Mouse (Mus musculus) forebrain, embryonic 12.5 days (tissue): ENCODE data around the gene Col17a1. TPM values are rescaled to one million over a fixed set of nuclear protein-coding genes. Genes with fewer than 3 reads are reported as not detected.

Experiments used
- ATAC-seq: fragments of 200-750 bp; cut with Nextera tagmentation; 2 replicates; pipeline ENCODE4 v1.8.0; 2017; ENCODE audit warnings: moderate TSS enrichment; ENCODE audit not compliant: low FRiP score
- H3K27ac ChIP-seq: fragments of 300-500 bp; sonication (generic); 2 replicates; pipeline ENCODE4 v1.5.1; 2016; ENCODE audit warnings: mild to moderate bottlenecking
- H3K27me3 ChIP-seq: fragments of 300-500 bp; sonication (generic); 2 replicates; pipeline ENCODE4 v1.6.1; 2016; ENCODE audit warnings: mild to moderate bottlenecking
- H3K36me3 ChIP-seq: fragments of 300-500 bp; sonication (generic); replicated peaks from 2 replicates; pipeline ENCODE4 v1.6.1; 2016; ENCODE audit warnings: mild to moderate bottlenecking
- H3K4me1 ChIP-seq: fragments of 300-500 bp; sonication (generic); 2 replicates; pipeline ENCODE4 v1.6.1; 2016
- H3K4me2 ChIP-seq: fragments of 300-500 bp; sonication (generic); 2 replicates; pipeline ENCODE4 v1.6.1; 2016; ENCODE audit warnings: mild to moderate bottlenecking, moderate library complexity
- H3K4me3 ChIP-seq: fragments of 300-500 bp; sonication (generic); replicated peaks from 2 replicates; pipeline ENCODE4 v1.5.1; 2016; ENCODE audit warnings: mild to moderate bottlenecking
- H3K9ac ChIP-seq: fragments of 300-500 bp; sonication (generic); 2 replicates; pipeline ENCODE4 v1.6.1; 2016; ENCODE audit warnings: mild to moderate bottlenecking
- H3K9me3 ChIP-seq: fragments of 300-500 bp; sonication (generic); 2 replicates; pipeline ENCODE4 v1.6.1; 2016
- whole genome bisulfite sequencing: fragments of 180-500 bp; shearing (Covaris S2); methylation state at CpG from one replicate; pipeline ENCODE4 v1.1.7; 2016; 5-methylcytosine and 5-hydroxymethylcytosine counted together
- polyA plus RNA-seq: library from polyadenylated mRNA; unstranded; fragments of >200 nt; fragmentation: Nextera tagmentation; extraction: Ambion mirVana; gene quantifications from 2 replicates; pipeline ENCODE4 v1.2.1, GENCODE M21; 2016

The Col17a1 gene
- polyA plus RNA-seq, 1 experiment from 2014 or later = 0.92 TPM

- Histone ChIP-seq H3K36me3 (no peaks in the 10 kb centered on the region), H3K4me3 (no peak overlapping the region), H3K9me3 (no peaks in the 10 kb centered on the region), H3K4me2 (no peak overlapping the region), H3K4me1 (peaks cover 7% of the 10 kb centered on the region), H3K9ac (peak overlapping the region; percentile 7; the same call in 1 of the 2 replicates), H3K27ac (no peak overlapping the region), H3K27me3 (0 out of 2 replicates have a peak, but pooled peaks cover 3% of the 10 kb centered on the region)
- ATAC-seq = peak; percentile 78
- WGBS = 22% methylated on average over 5 of the region's 5 CpGs
These were observed 32.9 kb downstream of the Col17a1 start for GRCm38 (mm10) chr19:47658914-47659535.

- H3K27ac ChIP-seq = no peak overlapping the region
- H3K4me3 ChIP-seq = no peak overlapping the region
- H3K9me3 ChIP-seq = no peaks in the 10 kb centered on the region
- no peaks in the 10 kb centered on the region for H3K36me3 ChIP-seq
- H3K4me1 ChIP-seq = peaks cover 7% of the 10 kb centered on the region
- no peak for ATAC-seq
- H3K27me3 ChIP-seq = 0 out of 2 replicates have a peak, but pooled peaks cover 3% of the 10 kb centered on the region
- no peak overlapping the region for H3K9ac ChIP-seq
- H3K4me2 ChIP-seq = no peak overlapping the region
- WGBS = 78% methylated on average over 11 of the region's 11 CpGs
These were observed 37.0 kb downstream of the Col17a1 start for GRCm38 (mm10) chr19:47654896-47655295.

GRCm38 (mm10) chr19:47653173-47653572, 38.7 kb downstream of the Col17a1 start:
- Histone ChIP-seq H3K9ac (no peak overlapping the region), H3K27me3 (0 out of 2 replicates have a peak, but pooled peaks cover 3% of the 10 kb centered on the region), H3K4me3 (no peak overlapping the region), H3K4me2 (no peak overlapping the region), H3K36me3 (no peaks in the 10 kb centered on the region), H3K9me3 (no peaks in the 10 kb centered on the region), H3K4me1 (no peaks in the 10 kb centered on the region), H3K27ac (no peak overlapping the region)
- 93% methylated on average over 8 of the region's 8 CpGs for WGBS
- ATAC-seq = no peak

GRCm38 (mm10) chr19:47652255-47652654, 39.6 kb downstream of the Col17a1 start:
- Histone ChIP-seq H3K27me3 (0 out of 2 replicates have a peak, but pooled peaks cover 3% of the 10 kb centered on the region), H3K27ac (no peak overlapping the region), H3K4me1 (no peaks in the 10 kb centered on the region), H3K4me2 (no peak overlapping the region), H3K36me3 (peaks cover 1% of the 10 kb centered on the region; the same call in 1 of the 2 replicates), H3K9ac (no peak overlapping the region), H3K4me3 (no peak overlapping the region), H3K9me3 (no peaks in the 10 kb centered on the region)
- ATAC-seq = no peak
- 79% methylated on average over 8 of the region's 8 CpGs for WGBS

GRCm38 (mm10) chr19:47651160-47651480, 40.8 kb downstream of the Col17a1 start:
- Histone ChIP-seq H3K4me2 (no peak overlapping the region), H3K9me3 (no peaks in the 10 kb centered on the region), H3K36me3 (peaks cover 5% of the 10 kb centered on the region; the same call in 1 of the 2 replicates), H3K27ac (no peak overlapping the region), H3K9ac (no peak overlapping the region), H3K4me1 (no peaks in the 10 kb centered on the region), H3K4me3 (no peak overlapping the region), H3K27me3 (no peaks in the 10 kb centered on the region)
- ATAC-seq = no peak
- 90% methylated on average over 5 of the region's 5 CpGs for whole genome bisulfite sequencing

- H3K4me3 ChIP-seq = no peak overlapping the region
- H3K4me1 ChIP-seq = peaks cover 2% of the 10 kb centered on the region
- no peaks in the 10 kb centered on the region for H3K27me3 ChIP-seq
- peaks cover 5% of the 10 kb centered on the region; the same call in 1 of the 2 replicates for H3K36me3 ChIP-seq
- ATAC-seq = no peak
- H3K9me3 ChIP-seq = no peaks in the 10 kb centered on the region
- no peak overlapping the region for H3K9ac ChIP-seq
- 87% methylated on average over 14 of the region's 16 CpGs for WGBS
- no peak overlapping the region for H3K27ac ChIP-seq
- no peak overlapping the region for H3K4me2 ChIP-seq
These were observed 41.3 kb downstream of the Col17a1 start for GRCm38 (mm10) chr19:47650366-47651159.

- 95% methylated on average over 6 of the region's 6 CpGs for WGBS
- no peak overlapping the region for H3K27ac ChIP-seq
- H3K27me3 ChIP-seq = no peaks in the 10 kb centered on the region
- peaks cover 5% of the 10 kb centered on the region; the same call in 1 of the 2 replicates for H3K36me3 ChIP-seq
- no peak overlapping the region for H3K4me2 ChIP-seq
- ATAC-seq = no peak
- H3K9ac ChIP-seq = no peak overlapping the region
- H3K4me3 ChIP-seq = no peak overlapping the region
- H3K4me1 ChIP-seq = peaks cover 5% of the 10 kb centered on the region
- no peaks in the 10 kb centered on the region for H3K9me3 ChIP-seq
These were observed 42.8 kb downstream of the Col17a1 start for GRCm38 (mm10) chr19:47649071-47649470.

GRCm38 (mm10) chr19:47646508-47647120, 45.3 kb downstream of the Col17a1 start:
- no peak overlapping the region for H3K4me2 ChIP-seq
- H3K27me3 ChIP-seq = no peaks in the 10 kb centered on the region
- no peak overlapping the region for H3K27ac ChIP-seq
- ATAC-seq = no peak
- no peak overlapping the region for H3K4me3 ChIP-seq
- WGBS = 93% methylated on average over 6 of the region's 6 CpGs
- no peak overlapping the region for H3K9ac ChIP-seq
- peaks cover 5% of the 10 kb centered on the region for H3K4me1 ChIP-seq
- peaks cover 17% of the 10 kb centered on the region for H3K36me3 ChIP-seq
- no peaks in the 10 kb centered on the region for H3K9me3 ChIP-seq

GRCm38 (mm10) chr19:47645583-47645982, 46.3 kb downstream of the Col17a1 start:
- no peak for ATAC-seq
- Histone ChIP-seq H3K9me3 (no peaks in the 10 kb centered on the region), H3K9ac (no peak overlapping the region), H3K4me2 (no peak overlapping the region), H3K4me3 (no peak overlapping the region), H3K36me3 (peaks cover 21% of the 10 kb centered on the region), H3K27ac (no peak overlapping the region), H3K27me3 (no peaks in the 10 kb centered on the region), H3K4me1 (peaks cover 5% of the 10 kb centered on the region)
- WGBS = 48% methylated on average over 6 of the region's 6 CpGs

- Histone ChIP-seq H3K4me3 (no peak overlapping the region), H3K4me1 (peaks cover 5% of the 10 kb centered on the region), H3K27ac (no peak overlapping the region), H3K9me3 (no peaks in the 10 kb centered on the region), H3K4me2 (no peak overlapping the region), H3K36me3 (peaks cover 38% of the 10 kb centered on the region), H3K9ac (no peak overlapping the region), H3K27me3 (no peaks in the 10 kb centered on the region)
- no peak for ATAC-seq
- 66% methylated on average over 2 of the region's 2 CpGs for WGBS
These were observed 48.0 kb downstream of the Col17a1 start for GRCm38 (mm10) chr19:47643910-47644309.

- no peak for ATAC-seq
- Histone ChIP-seq H3K9me3 (no peaks in the 10 kb centered on the region), H3K9ac (no peak overlapping the region), H3K4me3 (no peak overlapping the region), H3K27ac (no peak overlapping the region), H3K36me3 (peaks cover 31% of the 10 kb centered on the region), H3K4me2 (no peak overlapping the region), H3K4me1 (no peaks in the 10 kb centered on the region), H3K27me3 (no peaks in the 10 kb centered on the region)
- 90% methylated on average over 4 of the region's 4 CpGs for WGBS
These were observed 56.5 kb downstream of the Col17a1 start for GRCm38 (mm10) chr19:47635380-47635779.

- WGBS = 94% methylated on average over 5 of the region's 5 CpGs
- Histone ChIP-seq H3K4me2 (no peak overlapping the region), H3K27me3 (no peaks in the 10 kb centered on the region), H3K9ac (no peak overlapping the region), H3K4me3 (no peak overlapping the region), H3K4me1 (no peaks in the 10 kb centered on the region), H3K9me3 (no peaks in the 10 kb centered on the region), H3K27ac (no peak overlapping the region), H3K36me3 (peaks cover 5% of the 10 kb centered on the region)
- ATAC-seq = no peak
These were observed 60.1 kb downstream of the Col17a1 start for GRCm38 (mm10) chr19:47631799-47632198.
